Mouse (Mus musculus) bone marrow macrophage, adult 2 months (primary cell): Measurements from ENCODE around the gene Olfr101. TPM values are rescaled to one million over a fixed set of nuclear protein-coding genes. Genes with fewer than 3 reads are reported as not detected.

ENCODE experiments used
- H3K27ac ChIP-seq: 2 replicates; pipeline ENCODE4 v1.5.1; 2012; ENCODE audit warnings: low read depth, low read length; ENCODE audit not compliant: insufficient read depth
- H3K4me1 ChIP-seq: 2 replicates; pipeline ENCODE4 v1.6.1; 2012; ENCODE audit warnings: low read length; ENCODE audit not compliant: control insufficient read depth, insufficient read depth
- H3K4me3 ChIP-seq: 2 replicates; pipeline ENCODE4 v1.5.1; 2012; ENCODE audit warnings: mild to moderate bottlenecking, low read length, moderate library complexity; ENCODE audit not compliant: insufficient read depth
- CTCF ChIP-seq: IDR thresholded peaks from 2 replicates; pipeline ENCODE4 v1.5.1; 2012; ENCODE audit warnings: low read depth, mild to moderate bottlenecking, low read length, moderate library complexity
- POLR2A ChIP-seq: IDR thresholded peaks from 2 replicates; pipeline ENCODE4 v1.6.1; 2012; ENCODE audit warnings: mild to moderate bottlenecking, low read depth, low read length, borderline replicate concordance
- polyA plus RNA-seq: library from polyadenylated mRNA; stranded (reverse); fragments of >200 nt; gene quantifications from 2 replicates; pipeline ENCODE4 v1.2.4, GENCODE M21; 2012; ENCODE audit not compliant: missing spikeins, insufficient read depth, insufficient read length

The Olfr101 gene
- polyA plus RNA-seq, 1 experiment, result not detected

- H3K4me3 ChIP-seq, result peak within 1 kb of the TSS; percentile 69
- no peak for TF ChIP-seq POLR2A
- no peak for TF ChIP-seq CTCF
- peaks cover 10% of the 10 kb centered on the region for H3K4me1 ChIP-seq
- H3K27ac ChIP-seq, result peak within 1 kb of the TSS; percentile 49
Measured at GRCm38 (mm10) chr17:37270058-37270701, 33.9 kb downstream of the Olfr101 start, which contains the start of gene H2-M3. Gene H2-M3, plus strand, starts transcription at chr17:37270220.

- no peaks in the 10 kb centered on the region for H3K4me1 ChIP-seq
- H3K4me3 ChIP-seq, result no peak within 1 kb of the TSS
- no peak for TF ChIP-seq POLR2A
- TF ChIP-seq CTCF, result no peak
- H3K27ac ChIP-seq, result no peak within 1 kb of the TSS
Measured at GRCm38 (mm10) chr17:37263626-37264025, 40.5 kb downstream of the Olfr101 start, which contains the start of gene Olfr98. Gene Olfr98, minus strand, starts transcription at chr17:37263749.

- TF ChIP-seq POLR2A, result no peak
- TF ChIP-seq CTCF, result no peak
- H3K27ac ChIP-seq, result no peak overlapping the region
- no peaks in the 10 kb centered on the region for H3K4me1 ChIP-seq
- H3K4me3 ChIP-seq, result no peak overlapping the region
Measured at GRCm38 (mm10) chr17:37250544-37250943, 53.6 kb downstream of the Olfr101 start.

- no peak for TF ChIP-seq CTCF
- TF ChIP-seq POLR2A, result no peak
- Histone ChIP-seq H3K4me1 (no peaks in the 10 kb centered on the region), H3K4me3 (no peak overlapping the region), H3K27ac (no peak overlapping the region)
Measured at GRCm38 (mm10) chr17:37249460-37249859, 54.7 kb downstream of the Olfr101 start.

Other genes with a start within 250 kb of the Olfr101 start
- not detected in 2 replicates for gene Olfr90, start 215.8 kb downstream of the Olfr101 start, polyA plus RNA-seq
- not detected in 2 replicates for gene Olfr91, start 206.0 kb downstream of the Olfr101 start, polyA plus RNA-seq
- not detected in 2 replicates for gene Olfr92, start 184.2 kb downstream of the Olfr101 start, polyA plus RNA-seq
- not detected in 2 replicates for gene Olfr93, start 142.8 kb downstream of the Olfr101 start, polyA plus RNA-seq
- gene Ubd, start 110.4 kb downstream of the Olfr101 start, polyA plus RNA-seq, result not detected in 2 replicates
- gene Olfr94, start 103.3 kb downstream of the Olfr101 start, polyA plus RNA-seq, result not detected in 2 replicates
- gene Olfr95, start 91.2 kb downstream of the Olfr101 start, polyA plus RNA-seq, result not detected in 2 replicates
- not detected in 2 replicates for gene Olfr96, start 84.2 kb downstream of the Olfr101 start, polyA plus RNA-seq
- gene Olfr97, start 67.0 kb downstream of the Olfr101 start, polyA plus RNA-seq, result not detected in 2 replicates
- not detected in 2 replicates for gene Olfr98, start 40.6 kb downstream of the Olfr101 start, polyA plus RNA-seq
- gene H2-M3, start 34.1 kb downstream of the Olfr101 start, polyA plus RNA-seq, result 48.3 and 53.5 TPM in 2 replicates
- not detected in 2 replicates for gene Olfr99, start 20.9 kb downstream of the Olfr101 start, polyA plus RNA-seq
- not detected in 2 replicates for gene Olfr102, start 12.7 kb upstream of the Olfr101 start, polyA plus RNA-seq
- not detected in 2 replicates for gene Olfr103, start 35.4 kb upstream of the Olfr101 start, polyA plus RNA-seq
- gene Olfr104-ps, start 55.3 kb upstream of the Olfr101 start, polyA plus RNA-seq, result not detected in 2 replicates
- not detected in 2 replicates for gene Olfr105-ps, start 74.7 kb upstream of the Olfr101 start, polyA plus RNA-seq
- gene Olfr106-ps, start 86.1 kb upstream of the Olfr101 start, polyA plus RNA-seq, result not detected in 2 replicates
- not detected in 2 replicates for gene Olfr107, start 94.9 kb upstream of the Olfr101 start, polyA plus RNA-seq
- not detected in 2 replicates for gene Olfr108, start 141.2 kb upstream of the Olfr101 start, polyA plus RNA-seq
- 0.35 TPM in 1 of 2 replicates, not detected in the other for gene Olfr109, start 154.6 kb upstream of the Olfr101 start, polyA plus RNA-seq
- gene H2-M2, start 179.2 kb upstream of the Olfr101 start, polyA plus RNA-seq, result 1.1 TPM in 1 of 2 replicates, not detected in the other
- gene Olfr110, start 188.2 kb upstream of the Olfr101 start, polyA plus RNA-seq, result 0.75 and 1.3 TPM in 2 replicates
- 4.6 and 5.8 TPM in 2 replicates for gene Olfr111, start 203.7 kb upstream of the Olfr101 start, polyA plus RNA-seq